Mouse (Mus musculus) megakaryocyte, adult 5-6 weeks (primary cell): ENCODE measurements at regions not wholly inside any gene's neighbourhood (a gene's known extent, or its start where the extent isn't known, plus 50 kb on each side); places are given as distances from the start of the nearest gene placed in this dataset.
"Not testable (repeated sequence)": the region's sequence is repeated elsewhere in the genome, so short reads cannot be mapped to it uniquely, and the experiment has no call there.

ENCODE experiments used
- ATAC-seq: 2 replicates; pipeline ENCODE4 v1.8.0; 2016; ENCODE audit warnings: mild to moderate bottlenecking, inconsistent platforms; ENCODE audit not compliant: poor library complexity, severe bottlenecking

DNA sequence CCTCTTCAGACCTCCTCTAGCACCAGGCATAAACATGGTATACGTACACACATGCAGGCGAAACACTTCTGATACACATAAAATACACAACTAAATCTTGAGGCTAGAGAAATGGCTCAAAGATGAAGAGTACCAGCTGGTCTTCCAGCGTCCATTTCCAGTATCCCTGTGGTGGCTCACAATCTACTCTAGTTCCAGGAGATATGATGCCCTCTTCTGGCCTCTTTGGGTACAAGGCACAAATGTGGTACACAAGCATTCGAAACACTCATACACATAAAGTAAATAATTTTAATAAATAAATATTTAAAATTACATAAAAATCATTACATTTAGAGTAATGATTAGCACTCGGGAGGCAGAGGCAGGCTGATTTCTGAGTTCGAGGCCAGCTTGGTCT, 50.7 kb upstream of the Rabgap1l start:
- ATAC-seq: peak; percentile 52; the same call in 1 of the 2 replicates

DNA sequence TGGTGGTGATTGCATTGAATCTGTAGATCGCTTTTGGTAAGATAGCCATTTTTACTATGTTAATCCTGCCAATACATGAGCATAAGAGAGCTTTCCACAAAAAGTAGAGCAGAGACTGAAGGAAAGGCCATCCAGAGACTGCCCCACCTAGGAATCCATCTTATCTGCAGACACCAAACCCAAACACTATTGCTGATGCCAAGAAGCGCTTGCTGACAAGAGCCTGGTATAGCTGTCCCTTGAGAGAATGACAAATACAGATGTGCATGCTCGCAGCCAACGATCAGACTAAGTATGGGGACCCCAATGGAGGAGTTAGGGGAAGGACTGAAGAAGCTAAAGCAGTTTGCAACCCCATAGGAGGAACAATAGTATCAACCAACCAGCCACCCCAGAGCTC, 51.7 kb upstream of the Rabgap1l start:
- ATAC-seq: not testable (repeated sequence)

DNA sequence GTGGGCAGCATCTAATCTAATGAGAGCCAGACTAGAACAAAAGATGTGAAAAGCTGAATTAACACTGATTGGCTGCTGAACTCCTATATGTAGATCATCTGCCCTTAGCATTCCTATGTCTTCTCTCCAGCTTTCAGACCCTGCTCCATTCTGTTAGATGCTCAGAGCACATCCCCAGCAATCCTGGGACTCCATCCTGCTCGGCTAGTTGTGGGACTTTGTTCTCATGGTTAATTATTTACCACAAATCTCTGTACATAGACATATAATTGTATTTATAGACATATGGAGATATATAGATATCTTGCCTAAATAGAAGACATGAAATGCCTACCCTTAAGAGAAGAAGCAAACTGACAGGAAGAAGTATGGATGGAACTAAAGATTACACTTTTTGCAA, 55.5 kb upstream of the Rc3h1 start:
- ATAC-seq: no peak

DNA sequence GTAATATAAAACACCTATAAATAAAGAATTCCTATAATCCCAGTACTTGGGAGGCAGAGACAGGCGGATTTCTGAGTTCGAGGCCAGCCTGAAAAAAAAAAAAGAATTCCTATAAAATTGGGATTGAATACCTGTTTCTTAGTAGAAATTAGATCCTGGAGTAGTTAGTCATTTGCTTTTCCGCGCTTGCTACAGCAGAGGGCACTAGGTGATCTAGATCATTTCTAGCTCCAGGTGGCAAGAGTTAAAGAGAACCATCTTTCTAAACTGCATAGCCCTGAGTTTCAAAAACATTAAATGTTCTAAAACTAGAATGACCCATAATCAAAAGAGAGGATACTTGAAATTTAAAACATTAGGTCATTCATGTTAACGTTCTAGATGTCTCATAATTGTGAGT, 51.8 kb upstream of the Rc3h1 start:
- ATAC-seq: no peak

DNA sequence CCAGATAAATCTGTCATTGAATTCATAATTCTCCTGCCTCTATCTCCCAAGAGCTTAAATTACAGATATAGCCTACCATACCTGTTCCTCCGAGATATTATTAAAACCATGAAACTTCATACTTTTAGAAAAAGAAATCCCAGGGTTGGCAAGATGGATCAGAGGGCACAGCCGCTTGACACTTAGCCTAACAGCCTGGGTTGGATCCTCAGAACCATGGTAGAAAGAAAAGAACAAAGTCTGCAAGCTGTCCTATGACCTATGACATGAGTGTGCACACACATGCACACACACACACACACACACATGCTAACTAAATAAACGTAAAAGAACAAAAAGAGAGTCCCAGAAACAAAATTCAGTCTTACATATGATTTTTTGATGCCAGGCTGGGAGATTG, 50.8 kb upstream of the Rc3h1 start:
- no peak for ATAC-seq

DNA sequence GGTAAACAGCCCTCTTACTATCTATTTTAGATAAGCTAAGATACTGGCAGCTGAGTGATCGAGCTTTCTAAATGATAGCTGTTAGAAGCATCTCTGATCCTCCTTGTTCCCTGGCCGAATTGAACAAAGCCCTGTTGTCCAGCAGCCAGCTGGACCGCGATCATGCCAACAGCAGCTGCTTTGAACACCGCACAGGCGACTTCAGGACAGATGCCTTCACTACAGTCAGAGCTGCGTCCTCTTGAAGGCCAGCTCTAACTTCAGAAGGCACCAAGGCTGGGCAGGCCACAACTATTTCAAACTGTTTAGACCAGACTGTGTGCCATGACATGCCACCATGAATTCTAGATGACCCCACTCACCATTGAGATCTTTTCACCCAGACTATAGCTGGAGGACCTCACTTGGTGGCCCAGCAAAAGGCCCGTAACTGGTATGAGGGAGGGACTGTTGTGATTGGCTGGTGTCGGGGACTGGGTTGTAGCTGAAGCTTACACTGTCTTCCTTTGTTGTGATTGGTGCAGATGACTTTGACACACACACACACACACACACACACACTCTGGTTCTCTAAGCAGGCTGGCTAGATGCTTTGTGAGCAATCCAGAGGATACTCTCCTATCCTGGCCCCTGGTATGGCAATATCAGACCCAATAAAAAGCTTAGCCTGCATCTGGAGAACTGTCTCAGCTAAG, 50.1 kb upstream of the Rc3h1 start:
- no peak for ATAC-seq
